Mouse (Mus musculus) testis, adult 2 months (tissue): ENCODE results near the gene Abcc9. TPM values are rescaled to one million over a fixed set of nuclear protein-coding genes. Genes with fewer than 3 reads are reported as not detected.

Experiments
- H3K27ac ChIP-seq: fragments of 200-500 bp; 2 replicates; pipeline ENCODE4 v1.5.1; 2012; ENCODE audit warnings: low read depth, low read length; ENCODE audit not compliant: control insufficient read depth, insufficient read depth
- H3K27me3 ChIP-seq: fragments of 200-500 bp; 2 replicates; pipeline ENCODE4 v1.6.1; 2012; ENCODE audit warnings: mild to moderate bottlenecking, low read length, moderate library complexity; ENCODE audit not compliant: control insufficient read depth, insufficient read depth
- H3K36me3 ChIP-seq: fragments of 200-500 bp; 2 replicates; pipeline ENCODE4 v1.6.1; 2012; ENCODE audit warnings: mild to moderate bottlenecking, low read length; ENCODE audit not compliant: control insufficient read depth, insufficient read depth
- H3K4me1 ChIP-seq: fragments of 200-500 bp; 2 replicates; pipeline ENCODE4 v1.6.1; 2012; ENCODE audit warnings: low read length; ENCODE audit not compliant: control insufficient read depth, insufficient read depth
- H3K4me3 ChIP-seq: fragments of 200-500 bp; 2 replicates; pipeline ENCODE4 v1.5.1; 2012; ENCODE audit warnings: low read depth, mild to moderate bottlenecking, low read length, moderate library complexity, mixed read lengths; ENCODE audit not compliant: control insufficient read depth
- CTCF ChIP-seq: fragments of 200-500 bp; IDR thresholded peaks from 2 replicates; pipeline ENCODE4 v1.5.1; 2012; ENCODE audit warnings: low read depth, mild to moderate bottlenecking, inconsistent platforms, low read length, moderate library complexity; ENCODE audit not compliant: control insufficient read depth, insufficient read depth, insufficient replicate concordance
- POLR2A ChIP-seq: fragments of 200-500 bp; IDR thresholded peaks from 2 replicates; pipeline ENCODE4 v1.6.1; 2012; ENCODE audit warnings: low read depth, mild to moderate bottlenecking, inconsistent platforms, low read length, moderate library complexity; ENCODE audit not compliant: control insufficient read depth
- polyA plus RNA-seq: library from polyadenylated mRNA; depleted of rRNA; stranded (reverse); fragments of >200 nt; gene quantifications from 2 replicates; pipeline ENCODE4 v1.2.3, GENCODE M21; 2012

Gene Abcc9
- polyA plus RNA-seq, 1 experiment = 0.78 TPM

- Histone ChIP-seq H3K27ac (no peak overlapping the region), H3K4me3 (no peak overlapping the region; the same call in 1 of the 2 replicates), H3K36me3 (no peaks in the 10 kb centered on the region), H3K4me1 (peaks cover 2% of the 10 kb centered on the region), H3K27me3 (no peaks in the 10 kb centered on the region)
- TF ChIP-seq CTCF (no peak), POLR2A (no peak)
Observed at GRCm38 (mm10) chr6:142571629-142572360, 130.3 kb downstream of the Abcc9 start.

- Histone ChIP-seq H3K27ac (no peak within 1 kb of the TSS), H3K27me3 (no peaks in the 10 kb centered on the region), H3K4me3 (peak within 1 kb of the TSS; percentile 36), H3K36me3 (no peaks in the 10 kb centered on the region), H3K4me1 (peaks cover 3% of the 10 kb centered on the region)
- TF ChIP-seq CTCF = no peak
- no peak for TF ChIP-seq POLR2A
Observed at GRCm38 (mm10) chr6:142571055-142571618, 131.0 kb downstream of the Abcc9 start, which contains the start of gene Kcnj8. TSS of gene Kcnj8 (minus strand) at chr6:142571614.

GRCm38 (mm10) chr6:142570046-142570770, 131.9 kb downstream of the Abcc9 start:
- Histone ChIP-seq H3K36me3 (no peaks in the 10 kb centered on the region), H3K27ac (no peak overlapping the region), H3K27me3 (no peaks in the 10 kb centered on the region), H3K4me3 (no peak overlapping the region), H3K4me1 (peaks cover 9% of the 10 kb centered on the region)
- no peak for TF ChIP-seq CTCF
- no peak for TF ChIP-seq POLR2A

- Histone ChIP-seq H3K4me3 (no peak overlapping the region), H3K27ac (no peak overlapping the region), H3K27me3 (no peaks in the 10 kb centered on the region), H3K36me3 (no peaks in the 10 kb centered on the region), H3K4me1 (peaks cover 9% of the 10 kb centered on the region)
- TF ChIP-seq POLR2A (no peak), CTCF (no peak)
Observed at GRCm38 (mm10) chr6:142568713-142569357, 133.3 kb downstream of the Abcc9 start.

GRCm38 (mm10) chr6:142567452-142567851, 134.7 kb downstream of the Abcc9 start:
- Histone ChIP-seq H3K27me3 (no peaks in the 10 kb centered on the region), H3K36me3 (no peaks in the 10 kb centered on the region), H3K4me1 (peaks cover 9% of the 10 kb centered on the region), H3K27ac (no peak overlapping the region), H3K4me3 (no peak overlapping the region)
- no peak for TF ChIP-seq POLR2A
- no peak for TF ChIP-seq CTCF

GRCm38 (mm10) chr6:142564746-142565145, 137.4 kb downstream of the Abcc9 start:
- Histone ChIP-seq H3K36me3 (no peaks in the 10 kb centered on the region), H3K27me3 (no peaks in the 10 kb centered on the region), H3K27ac (no peak overlapping the region), H3K4me1 (peaks cover 7% of the 10 kb centered on the region), H3K4me3 (no peak overlapping the region)
- TF ChIP-seq POLR2A (no peak), CTCF (no peak)

GRCm38 (mm10) chr6:142561151-142561550, 141.0 kb downstream of the Abcc9 start:
- TF ChIP-seq POLR2A (no peak), CTCF (no peak)
- Histone ChIP-seq H3K4me1 (peaks cover 8% of the 10 kb centered on the region), H3K27me3 (no peaks in the 10 kb centered on the region), H3K27ac (no peak overlapping the region), H3K4me3 (no peak overlapping the region), H3K36me3 (no peaks in the 10 kb centered on the region)
